24 mouse cellular contexts compared by ENCODE assay signal in the genomic region with DNA sequence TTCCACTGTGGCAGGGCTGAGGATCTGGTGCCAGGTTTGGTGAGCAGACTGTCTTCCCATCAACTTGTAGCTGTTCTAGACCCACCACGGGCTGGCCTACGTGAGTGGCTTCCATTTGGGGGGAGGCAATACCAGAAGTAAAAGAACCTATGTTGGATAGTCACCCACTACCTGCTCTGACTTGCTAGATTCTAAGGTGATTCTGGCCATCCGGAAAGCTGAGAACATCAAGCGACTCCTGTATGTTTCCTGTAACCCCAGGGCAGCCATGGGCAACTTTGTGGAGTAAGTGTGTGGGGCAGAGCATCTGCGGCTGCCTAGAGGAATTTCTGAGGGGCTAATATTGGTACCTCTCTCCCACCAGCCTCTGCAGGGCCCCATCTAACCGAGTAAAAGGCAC. TPM values are rescaled to one million over a fixed set of nuclear protein-coding genes. Genes with fewer than 3 reads are reported as not detected.
"Had no signal": no experiment of that assay in that cellular context is flagged by ENCODE, and none has a peak within 500 bp of the region (broad histone marks: within the 10 kb centered on the region; RNA-seq: fewer than 3 reads in every experiment).

No protein-coding gene starts in this region.

- H3K9ac ChIP-seq: lung, embryonic 15.5 days; midbrain, embryonic 13.5 days; midbrain, embryonic 15.5 days; neural tube, embryonic 12.5 days; stomach, embryonic 15.5 days had no signal

- H3K4me2 ChIP-seq: lung, embryonic 15.5 days; midbrain, embryonic 11.5 days; midbrain, embryonic 13.5 days; midbrain, embryonic 15.5 days; neural tube, embryonic 12.5 days; stomach, embryonic 15.5 days had no signal

- H3K27me3 ChIP-seq: lung, embryonic 15.5 days; megakaryocyte, embryonic 14.5 days; midbrain, embryonic 13.5 days; midbrain, embryonic 15.5 days; neural tube, embryonic 12.5 days; stomach, embryonic 15.5 days had no signal

- DNase-seq: lung, adult 2 months; lung, postnatal 14 days; lung, postnatal 36 days; right cerebral cortex, postnatal 14 days; thymus, adult 2 months; thymus, postnatal 25 days; thymus, postnatal 4 days had no signal

- ATAC-seq: lung, postnatal 0 days; midbrain, embryonic 13.5 days; midbrain, embryonic 15.5 days had no signal

- H3K9me3 ChIP-seq: lung, embryonic 15.5 days; megakaryocyte, embryonic 14.5 days; midbrain, embryonic 13.5 days; midbrain, embryonic 15.5 days; neural tube, embryonic 12.5 days; stomach, embryonic 15.5 days had no signal

- H3K4me3 ChIP-seq: lung, embryonic 15.5 days; midbrain, embryonic 13.5 days; midbrain, embryonic 15.5 days; neural tube, embryonic 12.5 days; stomach, embryonic 15.5 days had no signal

- H3K27ac ChIP-seq: lung, embryonic 15.5 days; macrophage; midbrain, embryonic 13.5 days; midbrain, embryonic 15.5 days; neural tube, embryonic 12.5 days; stomach, embryonic 15.5 days; stomach, postnatal 0 days had no signal

RNA-seq across cellular contexts. Expression of gene Gm49776, which starts 5.4 kb away (rescaled TPM):
- total RNA-seq: midbrain, postnatal 0 days; monocyte, adult 5-6 weeks; neutrophil, adult 5-6 weeks had no signal
- polyA plus RNA-seq: macrophage; midbrain, embryonic 11.5 days; midbrain, embryonic 13.5 days; midbrain, embryonic 15.5 days; neural tube, embryonic 14.5 days; spleen, adult 2 months; thymus, adult 2 months; urinary bladder, adult 2 months had no signal

RNA-seq across cellular contexts. Expression of gene Ccdc188, which starts 35.1 kb away (rescaled TPM):
- total RNA-seq: megakaryocyte progenitor cell, adult 5-6 weeks; midbrain, postnatal 0 days; monocyte, adult 5-6 weeks; neutrophil, adult 5-6 weeks had no signal
- polyA plus RNA-seq: lung, adult 2 months; lung, embryonic 15.5 days; lung, postnatal 0 days; macrophage; midbrain, embryonic 11.5 days; midbrain, postnatal 0 days; neural tube, embryonic 12.5 days; neural tube, embryonic 14.5 days; spleen, adult 2 months; stomach, embryonic 15.5 days; stomach, postnatal 0 days; urinary bladder, adult 2 months had no signal
